Mouse (Mus musculus) embryo, embryonic 10.5 days (tissue): ENCODE measurements at regions not wholly inside any gene's neighbourhood (a gene's known extent, or its start where the extent isn't known, plus 50 kb on each side); places are given as distances from the start of the nearest gene placed in this dataset.

Experiments
- DNase-seq: peaks from one replicate; pipeline ENCODE4 v3.0.0-alpha.2; 2015; ENCODE audit warnings: low spot score

GRCm38 (mm10) chr14:76917139-76917929 lies 119.2 kb upstream of the Ccdc122 start:
- DNase-seq = no peak

- DNase-seq = no peak
These were observed 122.7 kb upstream of the Ccdc122 start for GRCm38 (mm10) chr14:76913850-76914249.

- peak; percentile 66 for DNase-seq
These were observed 124.1 kb upstream of the Ccdc122 start for GRCm38 (mm10) chr14:76912301-76913001.

- no peak for DNase-seq
These were observed 125.3 kb upstream of the Ccdc122 start for GRCm38 (mm10) chr14:76911271-76911670.

- DNase-seq = no peak
These were observed 126.4 kb upstream of the Ccdc122 start for GRCm38 (mm10) chr14:76910186-76910585.

GRCm38 (mm10) chr14:76907941-76908340 lies 128.6 kb upstream of the Ccdc122 start:
- DNase-seq = no peak

- DNase-seq = no peak
These were observed 133.4 kb upstream of the Ccdc122 start for GRCm38 (mm10) chr14:76902962-76903757.

GRCm38 (mm10) chr14:76901490-76901889 lies 135.1 kb upstream of the Ccdc122 start:
- DNase-seq = no peak

GRCm38 (mm10) chr14:76899331-76899730 lies 137.2 kb upstream of the Ccdc122 start:
- DNase-seq = peak; percentile 42

GRCm38 (mm10) chr14:76887708-76888107 lies 148.9 kb upstream of the Ccdc122 start:
- no peak for DNase-seq

- no peak for DNase-seq
These were observed 149.4 kb upstream of the Ccdc122 start for GRCm38 (mm10) chr14:76887201-76887600.

GRCm38 (mm10) chr14:76883231-76883651 lies 153.3 kb upstream of the Ccdc122 start:
- DNase-seq = no peak

GRCm38 (mm10) chr14:76882711-76883171 lies 153.8 kb upstream of the Ccdc122 start:
- peak; percentile 96 for DNase-seq

- DNase-seq = no peak
These were observed 155.7 kb upstream of the Ccdc122 start for GRCm38 (mm10) chr14:76880851-76881250.

- DNase-seq = no peak
These were observed 159.3 kb upstream of the Ccdc122 start for GRCm38 (mm10) chr14:76877306-76877705.

GRCm38 (mm10) chr14:76876015-76876414 lies 160.6 kb upstream of the Ccdc122 start:
- peak; percentile 78 for DNase-seq

- DNase-seq = no peak
These were observed 161.2 kb upstream of the Ccdc122 start for GRCm38 (mm10) chr14:76875266-76875900.

- peak; percentile 86 for DNase-seq
These were observed 161.9 kb upstream of the Ccdc122 start for GRCm38 (mm10) chr14:76874542-76875265.

GRCm38 (mm10) chr14:76873684-76874083 lies 162.9 kb upstream of the Ccdc122 start:
- no peak for DNase-seq

GRCm38 (mm10) chr14:76872976-76873375 lies 163.6 kb upstream of the Ccdc122 start:
- no peak for DNase-seq

GRCm38 (mm10) chr14:76872510-76872909 lies 164.1 kb upstream of the Ccdc122 start:
- no peak for DNase-seq
